Mouse (Mus musculus) ES-Bruce4 (cell line): Measurements from ENCODE around the gene Ap4b1.

Experiments
- CTCF ChIP-seq: IDR thresholded peaks from one replicate; pipeline ENCODE4 v1.8.1; 2011; ENCODE audit warnings: low read depth, low read length
- EP300 ChIP-seq: IDR thresholded peaks from 2 replicates; pipeline ENCODE4 v1.6.1; 2011; ENCODE audit warnings: low read depth, low read length; ENCODE audit not compliant: insufficient read depth
- POLR2A ChIP-seq: IDR thresholded peaks from one replicate; pipeline ENCODE4 v1.8.1; 2011; ENCODE audit warnings: low read length; ENCODE audit not compliant: insufficient read depth

DNA sequence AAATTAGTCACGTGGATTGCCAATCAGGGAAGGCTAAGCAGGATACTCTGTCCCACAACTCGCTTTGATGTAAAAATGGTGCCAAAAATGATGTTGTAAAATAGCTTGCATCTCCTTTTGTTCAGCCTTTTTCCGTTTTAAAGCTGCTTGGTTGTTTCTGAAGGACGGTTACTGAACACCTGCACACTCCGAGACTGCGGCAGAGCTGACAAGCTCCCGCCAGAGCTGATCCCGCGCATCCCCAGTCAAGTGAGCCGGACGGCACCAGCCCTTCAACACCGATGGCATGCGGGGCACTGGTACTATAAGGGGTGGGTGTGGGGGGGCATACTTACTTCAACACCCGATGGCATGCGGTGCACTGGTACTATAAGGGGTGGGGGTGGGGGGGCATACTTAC, 35.3 kb upstream of the Ap4b1 start:
- no peak for TF ChIP-seq POLR2A
- no peak for TF ChIP-seq EP300
- no peak for TF ChIP-seq CTCF
